Mouse (Mus musculus): ENCODE measurements around the gene Kifc5b. TPM values are rescaled to one million over a fixed set of nuclear protein-coding genes. Genes with fewer than 3 reads are reported as not detected.

The Kifc5b gene
- 10 to 100 TPM in 1 of 2 experiments, 1 to 10 TPM in 1; 7.4 to 10.4 TPM for total RNA-seq (2023)

GRCm38 (mm10) chr17:26916711-26917482 lies at the start of gene Kifc5b:
TSS of gene Kifc5b (plus strand) at chr17:26917091.

GRCm38 (mm10) chr17:26932839-26933398 lies 16.0 kb downstream of the Kifc5b start, which contains the start of gene Phf1:
TSS of gene Phf1 (plus strand) at chr17:26933052.

GRCm38 (mm10) chr17:26939178-26939972 lies 22.5 kb downstream of the Kifc5b start, which contains the start of gene Cuta:
TSS of gene Cuta (minus strand) at chr17:26939569.

GRCm38 (mm10) chr17:26941031-26941789 lies 24.3 kb downstream of the Kifc5b start, which contains the start of gene Syngap1:
TSS of gene Syngap1 (plus strand) at chr17:26941253.

GRCm38 (mm10) chr17:26972703-26973574 lies 56.0 kb downstream of the Kifc5b start, which contains the start of gene Zbtb9:
TSS of gene Zbtb9 (plus strand) at chr17:26973167.

Other genes starting within 250 kb of the Kifc5b start
- 10 to 100 TPM; 87.8 to 92.6 TPM for gene Crebrf, start 201.4 kb upstream of the Kifc5b start, total RNA-seq (2023)
- gene Bnip1, start 136.0 kb upstream of the Kifc5b start, total RNA-seq (2023) = 10 to 100 TPM; 32.1 to 35.7 TPM
- gene Nkx2-5, start 72.1 kb upstream of the Kifc5b start, total RNA-seq (2023) = not detected
- 100 to 1,000 TPM; 126 to 131 TPM for gene Phf1, start 16.0 kb downstream of the Kifc5b start, total RNA-seq (2023)
- 100 to 1,000 TPM in 1 of 2 experiments, 10 to 100 TPM in 1; 95.6 to 111 TPM for gene Cuta, start 22.5 kb downstream of the Kifc5b start, total RNA-seq (2023)
- gene Syngap1, start 24.2 kb downstream of the Kifc5b start, total RNA-seq (2023) = 1 to 10 TPM; 1.3 to 2.1 TPM
- gene Zbtb9, start 56.1 kb downstream of the Kifc5b start, total RNA-seq (2023) = 10 to 100 TPM; 24.3 to 25.0 TPM
- 10 to 100 TPM; 39.2 to 47.5 TPM for gene Bak1, start 111.9 kb downstream of the Kifc5b start, total RNA-seq (2023)
- gene Itpr3, start 140.2 kb downstream of the Kifc5b start, total RNA-seq (2023) = 100 to 1,000 TPM in 1 of 2 experiments, 10 to 100 TPM in 1; 97.9 to 108 TPM
- 10 to 100 TPM; 46.0 to 52.3 TPM for gene Uqcc2, start 216.8 kb downstream of the Kifc5b start, total RNA-seq (2023)

Measured in T-cell, adult 66 days (primary cell).